Mouse (Mus musculus) myocyte (in vitro differentiated cells): Measurements from ENCODE around the gene H2-DMb1.

Experiments
- CEBPB ChIP-seq: IDR thresholded peaks from 2 replicates; pipeline ENCODE4 v1.6.1; 2011; ENCODE audit warnings: mild to moderate bottlenecking, moderate library complexity; ENCODE audit not compliant: poor library complexity, insufficient read depth, severe bottlenecking
- MAX ChIP-seq: IDR thresholded peaks from one replicate; pipeline ENCODE4 v1.6.1; 2011; ENCODE audit warnings: low read depth, mild to moderate bottlenecking, control low read depth
- MYOD1 ChIP-seq, 3 experiments: IDR thresholded peaks; one replicate each; pipeline ENCODE4 v1.6.1; 2011; ENCODE audit warnings: control low read depth in 2 of 3, low read depth in 2 of 3, mild to moderate bottlenecking in 2 of 3, moderate library complexity in 1 of 3; ENCODE audit not compliant: insufficient read length in 2 of 3, control insufficient read depth in 1 of 3
- MYOG ChIP-seq, 3 experiments: IDR thresholded peaks; one replicate each; pipeline ENCODE4 v1.6.1; 2011; ENCODE audit warnings: control low read depth in 2 of 3, low read depth in 2 of 3, mild to moderate bottlenecking in 2 of 3; ENCODE audit not compliant: insufficient read length in 2 of 3, control insufficient read depth in 1 of 3, insufficient read depth in 1 of 3
- POLR2A ChIP-seq: IDR thresholded peaks from one replicate; pipeline ENCODE4 v1.6.1; 2011; ENCODE audit warnings: low read depth, mild to moderate bottlenecking, control low read depth, moderate library complexity; ENCODE audit not compliant: insufficient read length
- POLR2AphosphoS2 ChIP-seq: IDR thresholded peaks from one replicate; pipeline ENCODE4 v1.6.1; 2011; ENCODE audit warnings: low read depth, control low read depth; ENCODE audit not compliant: insufficient read length
- REST ChIP-seq: IDR thresholded peaks from one replicate; pipeline ENCODE4 v1.6.1; 2011; ENCODE audit warnings: mild to moderate bottlenecking, control low read depth, moderate library complexity; ENCODE audit not compliant: insufficient read depth, insufficient read length
- SRF ChIP-seq: IDR thresholded peaks from one replicate; pipeline ENCODE4 v1.6.1; 2011; ENCODE audit warnings: low read depth; ENCODE audit not compliant: control insufficient read depth, insufficient read length
- TCF12 ChIP-seq: IDR thresholded peaks from one replicate; pipeline ENCODE4 v1.6.1; 2011; ENCODE audit warnings: mild to moderate bottlenecking, control low read depth; ENCODE audit not compliant: poor library complexity, insufficient read depth, severe bottlenecking
- TCF3 ChIP-seq: IDR thresholded peaks from one replicate; pipeline ENCODE4 v1.6.1; 2011; ENCODE audit warnings: low read depth, control low read depth; ENCODE audit not compliant: insufficient read length
- USF1 ChIP-seq: IDR thresholded peaks from one replicate; pipeline ENCODE4 v1.6.1; 2011; ENCODE audit warnings: low read depth, mild to moderate bottlenecking, control low read depth, moderate library complexity

DNA sequence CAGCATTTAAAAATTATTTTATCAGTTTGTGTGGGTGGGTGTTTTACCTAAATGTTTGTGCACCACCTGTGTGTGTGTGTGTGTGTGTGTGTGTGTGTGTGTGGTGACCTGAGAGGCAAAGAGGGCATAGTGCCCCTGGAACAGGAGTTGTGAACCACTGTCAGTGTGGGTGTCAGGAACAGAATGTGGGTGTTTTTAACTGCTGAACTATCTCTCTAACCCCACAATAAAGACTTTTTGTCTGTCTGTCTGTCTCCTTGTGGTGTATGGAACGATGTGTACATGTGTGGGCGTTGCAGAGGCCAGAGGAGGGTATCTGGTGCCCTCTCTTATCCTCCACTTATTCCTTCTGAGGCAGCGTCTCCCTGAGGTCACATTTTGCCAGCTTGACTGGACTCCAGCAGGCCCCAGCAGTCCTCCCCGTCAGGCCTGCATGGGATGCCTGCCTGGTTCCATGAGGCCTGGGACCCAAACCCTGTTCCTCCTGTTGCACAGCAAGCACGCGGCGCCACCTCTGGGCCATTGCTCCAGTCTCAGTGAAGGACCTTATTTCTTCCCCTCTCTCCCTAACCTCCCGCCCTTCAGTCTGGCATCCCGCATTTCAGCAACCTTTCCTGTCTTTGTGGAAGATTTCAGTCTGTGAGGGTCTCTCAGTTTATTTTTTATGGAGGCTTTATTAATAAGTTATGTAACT, 11.5 kb downstream of the H2-DMb1 start:
- no peak for TF ChIP-seq POLR2A
- no peak for TF ChIP-seq MYOG (IDR thresholded peaks at IDR 0.05; ENCODE audit: control insufficient read depth in 1 of 3, insufficient read depth in 1 of 3, insufficient read length in 2 of 3, low read depth in 2 of 3)
- no peak for TF ChIP-seq CEBPB
- no peak for TF ChIP-seq MAX
- TF ChIP-seq POLR2AphosphoS2, result no peak
- no peak for TF ChIP-seq TCF3
- no peak for TF ChIP-seq REST
- TF ChIP-seq MYOD1 (IDR thresholded peaks at IDR 0.05; ENCODE audit: control insufficient read depth in 1 of 3, insufficient read length in 2 of 3, low read depth in 2 of 3), result no peak
- TF ChIP-seq USF1, result no peak
- no peak for TF ChIP-seq TCF12
- no peak for TF ChIP-seq SRF
